Mouse (Mus musculus) hindbrain, embryonic 12.5 days (tissue): Measurements from ENCODE around the gene Atp8b3. TPM values are rescaled to one million over a fixed set of nuclear protein-coding genes. Genes with fewer than 3 reads are reported as not detected.

Experiments
- ATAC-seq: fragments of 200-750 bp; cut with Nextera tagmentation; 2 replicates; pipeline ENCODE4 v1.8.0; 2017; ENCODE audit warnings: moderate TSS enrichment; ENCODE audit not compliant: low FRiP score
- H3K27ac ChIP-seq: fragments of 300-500 bp; sonication (generic); 2 replicates; pipeline ENCODE4 v1.5.1; 2016; ENCODE audit warnings: mild to moderate bottlenecking
- H3K27me3 ChIP-seq: fragments of 300-500 bp; sonication (generic); 2 replicates; pipeline ENCODE4 v1.6.1; 2016; ENCODE audit warnings: mild to moderate bottlenecking
- H3K36me3 ChIP-seq: fragments of 300-500 bp; sonication (generic); 2 replicates; pipeline ENCODE4 v1.6.1; 2016; ENCODE audit warnings: mild to moderate bottlenecking
- H3K4me1 ChIP-seq: fragments of 300-500 bp; sonication (generic); 2 replicates; pipeline ENCODE4 v1.6.1; 2016
- H3K4me2 ChIP-seq: fragments of 300-500 bp; sonication (generic); replicated peaks from 2 replicates; pipeline ENCODE4 v1.6.1; 2016; ENCODE audit warnings: mild to moderate bottlenecking
- H3K4me3 ChIP-seq: fragments of 300-500 bp; sonication (generic); 2 replicates; pipeline ENCODE4 v1.5.1; 2016; ENCODE audit warnings: mild to moderate bottlenecking
- H3K9ac ChIP-seq: fragments of 300-500 bp; sonication (generic); 2 replicates; pipeline ENCODE4 v1.6.1; 2016; ENCODE audit warnings: mild to moderate bottlenecking, moderate library complexity
- H3K9me3 ChIP-seq: fragments of 300-500 bp; sonication (generic); replicated peaks from 2 replicates; pipeline ENCODE4 v1.6.1; 2016; ENCODE audit warnings: mild to moderate bottlenecking
- WGBS: fragments of 180-500 bp; shearing (Covaris S2); methylation state at CpG from one replicate; pipeline ENCODE4 v1.1.7; 2016; 5-methylcytosine and 5-hydroxymethylcytosine counted together
- polyA plus RNA-seq: library from polyadenylated mRNA; unstranded; fragments of >200 nt; fragmentation: Nextera tagmentation; extraction: Ambion mirVana; gene quantifications from 2 replicates; pipeline ENCODE4 v1.2.1, GENCODE M21; 2016

Atp8b3 gene
- 0.93 and 1.1 TPM in 2 replicates for polyA plus RNA-seq

- H3K4me1 ChIP-seq, result peaks cover 5% of the 10 kb centered on the region; the same call in 1 of the 2 replicates
- peak within 1 kb of the TSS; percentile 15 for H3K4me3 ChIP-seq
- peaks cover 26% of the 10 kb centered on the region for H3K36me3 ChIP-seq
- peak; percentile 61 for ATAC-seq
- H3K27me3 ChIP-seq, result peaks cover 47% of the 10 kb centered on the region
- H3K27ac ChIP-seq, result no peak within 1 kb of the TSS
- no peaks in the 10 kb centered on the region for H3K9me3 ChIP-seq
- peak within 1 kb of the TSS; percentile 39 for H3K4me2 ChIP-seq
- WGBS, result 3% methylated on average over 30 of the region's 30 CpGs
- no peak within 1 kb of the TSS for H3K9ac ChIP-seq
Measured at GRCm38 (mm10) chr10:80538710-80539394, at the start of gene Atp8b3. TSS of gene Atp8b3 (minus strand) at chr10:80539124.

GRCm38 (mm10) chr10:80587305-80587657, 48.4 kb upstream of the Atp8b3 start:
- no peak overlapping the region for H3K4me3 ChIP-seq

GRCm38 (mm10) chr10:80586407-80587304, 47.7 kb upstream of the Atp8b3 start:
- 96% methylated on average over 43 of the region's 51 CpGs for WGBS
- H3K27me3 ChIP-seq, result no peaks in the 10 kb centered on the region
- no peak overlapping the region for H3K4me2 ChIP-seq
- 0 out of 2 replicates have a peak overlapping the region, but pooled peaks have one; percentile 10 for H3K4me3 ChIP-seq
- peaks cover 32% of the 10 kb centered on the region for H3K4me1 ChIP-seq
- H3K9ac ChIP-seq, result peak overlapping the region; percentile 23
- H3K36me3 ChIP-seq, result peaks cover 35% of the 10 kb centered on the region
- H3K27ac ChIP-seq, result peak overlapping the region; percentile 40; the same call in 1 of the 2 replicates
- no peaks in the 10 kb centered on the region for H3K9me3 ChIP-seq
- ATAC-seq, result no peak

More at GRCm38 (mm10) chr10:80587305-80587657, 48.4 kb upstream of the Atp8b3 start:
- ATAC-seq, result no peak
- Histone ChIP-seq H3K4me2 (no peak overlapping the region), H3K9ac (peak overlapping the region; percentile 23; the same call in 1 of the 2 replicates), H3K9me3 (no peaks in the 10 kb centered on the region), H3K27me3 (no peaks in the 10 kb centered on the region), H3K4me1 (peaks cover 32% of the 10 kb centered on the region), H3K27ac (peak overlapping the region; percentile 40; the same call in 1 of the 2 replicates), H3K36me3 (peaks cover 35% of the 10 kb centered on the region)
- WGBS, result 46% methylated on average over 4 of the region's 4 CpGs

- 95% methylated on average over 8 of the region's 8 CpGs for whole genome bisulfite sequencing
- H3K4me2 ChIP-seq, result no peak overlapping the region
- no peak for ATAC-seq
- H3K36me3 ChIP-seq, result peaks cover 35% of the 10 kb centered on the region
- H3K9ac ChIP-seq, result no peak overlapping the region
- H3K4me1 ChIP-seq, result peaks cover 32% of the 10 kb centered on the region
- no peaks in the 10 kb centered on the region for H3K9me3 ChIP-seq
- no peak overlapping the region for H3K4me3 ChIP-seq
- H3K27ac ChIP-seq, result no peak overlapping the region
- H3K27me3 ChIP-seq, result no peaks in the 10 kb centered on the region
Measured at GRCm38 (mm10) chr10:80585581-80585980, 46.7 kb upstream of the Atp8b3 start.

- no peak for ATAC-seq
- H3K27ac ChIP-seq, result no peak overlapping the region
- H3K36me3 ChIP-seq, result peaks cover 35% of the 10 kb centered on the region
- WGBS, result 76% methylated on average over 12 of the region's 12 CpGs
- H3K4me3 ChIP-seq, result no peak overlapping the region
- no peak overlapping the region for H3K4me2 ChIP-seq
- H3K27me3 ChIP-seq, result no peaks in the 10 kb centered on the region
- no peaks in the 10 kb centered on the region for H3K9me3 ChIP-seq
- H3K4me1 ChIP-seq, result peaks cover 32% of the 10 kb centered on the region
- peak overlapping the region; percentile 27 for H3K9ac ChIP-seq
Measured at GRCm38 (mm10) chr10:80584642-80585552, 46.0 kb upstream of the Atp8b3 start.

GRCm38 (mm10) chr10:80584045-80584488, 45.1 kb upstream of the Atp8b3 start:
- 72% methylated on average over 12 of the region's 12 CpGs for WGBS
- Histone ChIP-seq H3K4me3 (no peak overlapping the region), H3K9me3 (no peaks in the 10 kb centered on the region), H3K27ac (no peak overlapping the region), H3K9ac (no peak overlapping the region), H3K4me1 (peaks cover 24% of the 10 kb centered on the region), H3K27me3 (no peaks in the 10 kb centered on the region), H3K36me3 (peaks cover 35% of the 10 kb centered on the region), H3K4me2 (no peak overlapping the region)
- ATAC-seq, result no peak

GRCm38 (mm10) chr10:80583047-80583446, 44.1 kb upstream of the Atp8b3 start:
- WGBS, result 93% methylated on average over 5 of the region's 5 CpGs
- Histone ChIP-seq H3K36me3 (peaks cover 35% of the 10 kb centered on the region), H3K27me3 (no peaks in the 10 kb centered on the region), H3K9me3 (no peaks in the 10 kb centered on the region), H3K27ac (no peak overlapping the region), H3K9ac (no peak overlapping the region), H3K4me3 (no peak overlapping the region), H3K4me1 (peaks cover 20% of the 10 kb centered on the region), H3K4me2 (no peak overlapping the region)
- ATAC-seq, result no peak

- H3K36me3 ChIP-seq, result peaks cover 13% of the 10 kb centered on the region
- no peak overlapping the region for H3K4me3 ChIP-seq
- WGBS, result 9% methylated on average over 8 of the region's 8 CpGs
- ATAC-seq, result no peak
- H3K27me3 ChIP-seq, result no peaks in the 10 kb centered on the region
- no peak overlapping the region for H3K9ac ChIP-seq
- peak overlapping the region; percentile 96 for H3K4me2 ChIP-seq
- H3K27ac ChIP-seq, result 0 out of 2 replicates have a peak overlapping the region, but pooled peaks have one; percentile 81
- no peaks in the 10 kb centered on the region for H3K9me3 ChIP-seq
- H3K4me1 ChIP-seq, result peaks cover 39% of the 10 kb centered on the region
Measured at GRCm38 (mm10) chr10:80578911-80579310, 40.0 kb upstream of the Atp8b3 start.

GRCm38 (mm10) chr10:80578131-80578750, 39.3 kb upstream of the Atp8b3 start:
- H3K9ac ChIP-seq, result peak overlapping the region; percentile 83; the same call in 1 of the 2 replicates
- H3K4me1 ChIP-seq, result peaks cover 45% of the 10 kb centered on the region
- peak overlapping the region; percentile 81 for H3K27ac ChIP-seq
- peak overlapping the region; percentile 96 for H3K4me2 ChIP-seq
- no peaks in the 10 kb centered on the region for H3K9me3 ChIP-seq
- peak; percentile 38 for ATAC-seq
- H3K4me3 ChIP-seq, result peak overlapping the region; percentile 77
- no peaks in the 10 kb centered on the region for H3K27me3 ChIP-seq
- WGBS, result under 1% methylated on average over 29 of the region's 29 CpGs
- peaks cover 7% of the 10 kb centered on the region for H3K36me3 ChIP-seq

- Histone ChIP-seq H3K9ac (peak within 1 kb of the TSS; percentile 83), H3K27ac (peak within 1 kb of the TSS; percentile 81), H3K27me3 (no peaks in the 10 kb centered on the region), H3K4me2 (peak within 1 kb of the TSS; percentile 96), H3K9me3 (no peaks in the 10 kb centered on the region), H3K4me1 (peaks cover 46% of the 10 kb centered on the region), H3K4me3 (peak within 1 kb of the TSS; percentile 77), H3K36me3 (0 out of 2 replicates have a peak, but pooled peaks cover 1% of the 10 kb centered on the region)
- 1% methylated on average over 65 of the region's 97 CpGs for WGBS
- peak; percentile 80 for ATAC-seq
Measured at GRCm38 (mm10) chr10:80577195-80578130, 38.5 kb upstream of the Atp8b3 start, which contains the start of gene Klf16. TSS of gene Klf16 (minus strand) at chr10:80577321.
